Mouse (Mus musculus): ENCODE results near the gene Pax3.

Gene Pax3

GRCm38 (mm10) chr1:78198319-78198940, 1.5 kb upstream of the Pax3 start:
- no peak for DNase-seq

GRCm38 (mm10) chr1:78197351-78198234, 659 bp upstream of the Pax3 start:
- DNase-seq: no peak

GRCm38 (mm10) chr1:78195771-78196712, 892 bp downstream of the Pax3 start:
- DNase-seq: no peak

- DNase-seq: no peak
These were observed 1.8 kb downstream of the Pax3 start for GRCm38 (mm10) chr1:78195145-78195544.

- no peak for DNase-seq
These were observed 2.4 kb downstream of the Pax3 start for GRCm38 (mm10) chr1:78194381-78195047.

GRCm38 (mm10) chr1:78193465-78193991, 3.4 kb downstream of the Pax3 start:
- DNase-seq: no peak

GRCm38 (mm10) chr1:78192746-78193464, 4.0 kb downstream of the Pax3 start:
- no peak for DNase-seq

GRCm38 (mm10) chr1:78192217-78192735, 4.7 kb downstream of the Pax3 start:
- DNase-seq: no peak

GRCm38 (mm10) chr1:78191761-78192160, 5.2 kb downstream of the Pax3 start:
- DNase-seq: no peak

GRCm38 (mm10) chr1:78191331-78191730, 5.6 kb downstream of the Pax3 start:
- no peak for DNase-seq

GRCm38 (mm10) chr1:78190386-78191111, 6.4 kb downstream of the Pax3 start:
- DNase-seq: no peak

- DNase-seq: no peak
These were observed 7.2 kb downstream of the Pax3 start for GRCm38 (mm10) chr1:78189501-78190345.

- DNase-seq: no peak
These were observed 7.9 kb downstream of the Pax3 start for GRCm38 (mm10) chr1:78189016-78189415.

GRCm38 (mm10) chr1:78188299-78188698, 8.6 kb downstream of the Pax3 start:
- no peak for DNase-seq

GRCm38 (mm10) chr1:78187788-78188173, 9.2 kb downstream of the Pax3 start:
- no peak for DNase-seq

- no peak for DNase-seq
These were observed 9.7 kb downstream of the Pax3 start for GRCm38 (mm10) chr1:78187122-78187787.

- no peak for DNase-seq
These were observed 14.0 kb downstream of the Pax3 start for GRCm38 (mm10) chr1:78182954-78183353.

- no peak for DNase-seq
These were observed 15.1 kb downstream of the Pax3 start for GRCm38 (mm10) chr1:78181882-78182281.

GRCm38 (mm10) chr1:78172334-78172733, 24.6 kb downstream of the Pax3 start:
- DNase-seq: no peak

All from kidney, adult 18-20 months (tissue).